Mouse (Mus musculus) E14TG2a.4 (cell line): ENCODE measurements around the gene Mprip.

Experiments
- CTCF ChIP-seq: conservative IDR thresholded peaks from 2 replicates; pipeline ENCODE4 v1.5.1; 2014; ENCODE audit warnings: low read length
- NANOG ChIP-seq: IDR thresholded peaks from 2 replicates; pipeline ENCODE4 v1.6.1; 2014; ENCODE audit warnings: borderline replicate concordance, low read length, mixed read lengths
- POU5F1 ChIP-seq: IDR thresholded peaks from 2 replicates; pipeline ENCODE4 v1.6.1; 2014; ENCODE audit warnings: low read length, borderline replicate concordance

GRCm38 (mm10) chr11:59694533-59694932, 33.4 kb downstream of the Mprip start:
- TF ChIP-seq CTCF (no peak), NANOG (no peak), POU5F1 (no peak)
